Comparison of ENCODE assay signal across 18 mouse cellular contexts in genomic region chr4:155517948-155518517, GRCm38 (mm10). TPM values are rescaled to one million over a fixed set of nuclear protein-coding genes. Genes with fewer than 3 reads are reported as not detected.
A peak's percentile ranks its signal among the peaks of the same experiment; 100 is the strongest.
DNase-seq lines count a peak whose midpoint lies in the region; ATAC-seq and TF ChIP-seq lines count a peak whose summit lies in the region.
"Had no signal": no experiment of that assay in that cellular context is flagged by ENCODE, and none has a peak within 500 bp of the region (broad histone marks: within the 10 kb centered on the region; RNA-seq: fewer than 3 reads in every experiment).

No protein-coding gene starts in this region.

- in situ Hi-C loops in Patski (cut with MboI; ENCODE audit: low pct_unique_long_range_greater_than_20kb) = no loop called here

- no peak overlapping the region for H3K4me2 ChIP-seq in lung, embryonic 14.5 days
- H3K4me2 ChIP-seq: hindbrain, embryonic 15.5 days; liver, embryonic 13.5 days; neural tube, embryonic 12.5 days had no signal

- H3K9me3 ChIP-seq in lung, embryonic 14.5 days (ENCODE audit: low read depth, low read length) = no peaks in the 10 kb centered on the region
- no peaks in the 10 kb centered on the region for H3K9me3 ChIP-seq in E14TG2a.4 (ENCODE audit: low read length)
- H3K9me3 ChIP-seq: forebrain, embryonic 10.5 days; hindbrain, embryonic 15.5 days; liver, embryonic 13.5 days; neural tube, embryonic 12.5 days had no signal

- no peak for TF ChIP-seq POLR2A in kidney, adult 2 months (IDR thresholded peaks at IDR 0.05; ENCODE audit: low read depth, low read length)

- no peaks in the 10 kb centered on the region for H3K27me3 ChIP-seq in kidney, adult 2 months (replicated peaks; ENCODE audit: control insufficient read depth, insufficient read depth, low read length)
- no peaks in the 10 kb centered on the region for H3K27me3 ChIP-seq in lung, embryonic 14.5 days (ENCODE audit: insufficient read depth, low read length)
- H3K27me3 ChIP-seq in E14TG2a.4 (ENCODE audit: insufficient read depth, low read length) (no peaks in the 10 kb centered on the region), Patski (no peaks in the 10 kb centered on the region)
- H3K27me3 ChIP-seq: hindbrain, embryonic 15.5 days; liver, embryonic 13.5 days; neural tube, embryonic 12.5 days had no signal

- H3K9ac ChIP-seq in lung, embryonic 14.5 days = no peak overlapping the region
- H3K9ac ChIP-seq: hindbrain, embryonic 15.5 days; liver, embryonic 13.5 days; neural tube, embryonic 12.5 days had no signal

- no peak overlapping the region for H3K4me3 ChIP-seq in kidney, adult 2 months (ENCODE audit: insufficient read depth, low read depth, low read length)
- H3K4me3 ChIP-seq in lung, embryonic 14.5 days (ENCODE audit: low read depth, low read length) = no peak overlapping the region
- H3K4me3 ChIP-seq in E14TG2a.4 (replicated peaks; ENCODE audit: low read length) = no peak overlapping the region
- H3K4me3 ChIP-seq: forebrain, embryonic 10.5 days; hindbrain, embryonic 15.5 days; liver, embryonic 13.5 days; neural tube, embryonic 12.5 days had no signal

- POLR2A ChIA-PET in Patski (lab: Charles Lee) = no interaction called here

- WGBS in kidney, adult 2 months = 71% methylated on average over 7 of the region's 7 CpGs
- 81% methylated on average over 7 of the region's 7 CpGs for WGBS in lung, embryonic 14.5 days

- DNase-seq in kidney, adult 2 months = no peak
- DNase-seq in kidney, adult 8-10 months = no peak
- DNase-seq in lung, embryonic 14.5 days = no peak
- no peak for DNase-seq in lung, postnatal 25 days (ENCODE audit: low spot score)
- no peak for DNase-seq in Patski (ENCODE audit: low read depth, low spot score)
- DNase-seq: adrenal gland, adult 2 months; cerebellum, adult 8-10 months; left cerebral cortex, postnatal 4 days; liver, embryonic 13.5 days; right cerebral cortex, postnatal 14 days had no signal

- TF ChIP-seq CTCF in kidney, adult 2 months (conservative IDR thresholded peaks at IDR 0.05; ENCODE audit: insufficient read depth, insufficient read length, low read depth, low read length) = 0 out of 2 replicates have a peak, but pooled peaks have one; percentile 11
- TF ChIP-seq CTCF in lung, embryonic 14.5 days (IDR thresholded peaks at IDR 0.05; ENCODE audit: low read depth) = peak; percentile 16; the same call in 1 of the 2 replicates
- TF ChIP-seq CTCF in E14TG2a.4 (conservative IDR thresholded peaks at IDR 0.05; ENCODE audit: low read length) (peak; percentile 42), Patski (IDR thresholded peaks at IDR 0.05) (peak; percentile 11)

- H3K36me3 ChIP-seq in kidney, adult 2 months (ENCODE audit: control insufficient read depth, insufficient read depth, low read length) = no peaks in the 10 kb centered on the region
- peaks cover 20% of the 10 kb centered on the region for H3K36me3 ChIP-seq in lung, embryonic 14.5 days (ENCODE audit: insufficient read depth)
- H3K36me3 ChIP-seq in E14TG2a.4 (ENCODE audit: insufficient read depth, low read length) = peaks cover 43% of the 10 kb centered on the region

- ATAC-seq in lung, embryonic 14.5 days (ENCODE audit: insufficient read depth) = no peak
- no peak for ATAC-seq in Patski
- ATAC-seq in monocyte, adult 5-6 weeks (replicated peaks; ENCODE audit: insufficient number of reproducible peaks, low FRiP score, low TSS enrichment, poor library complexity, severe bottlenecking) = no peak
- ATAC-seq: midbrain, embryonic 16.5 days had no signal

- peaks cover 10% of the 10 kb centered on the region; the same call in 1 of the 2 replicates for H3K4me1 ChIP-seq in kidney, adult 2 months (ENCODE audit: control insufficient read depth, insufficient read depth, low read length)
- H3K4me1 ChIP-seq in lung, embryonic 14.5 days (ENCODE audit: insufficient read depth) = no peaks in the 10 kb centered on the region
- peaks cover 44% of the 10 kb centered on the region for H3K4me1 ChIP-seq in E14TG2a.4 (replicated peaks; ENCODE audit: low read depth, low read length)
- H3K4me1 ChIP-seq: neural tube, embryonic 12.5 days had no signal

- CTCF ChIA-PET in Patski (lab: Charles Lee) = interaction anchor here (1.5 kb wide), 1 partner anchor 24 kb away, joined by 4 read pairs; no protein-coding TSS in a partner anchor

- no peak overlapping the region for H3K27ac ChIP-seq in kidney, adult 2 months (ENCODE audit: insufficient read depth, low read depth, low read length)
- H3K27ac ChIP-seq in lung, embryonic 14.5 days (ENCODE audit: low read depth) = no peak overlapping the region
- H3K27ac ChIP-seq: forebrain, embryonic 10.5 days; hindbrain, embryonic 15.5 days; liver, embryonic 13.5 days; neural tube, embryonic 12.5 days had no signal

RNA-seq across cellular contexts. Expression of gene Gnb1, which starts 26.9 kb away (rescaled TPM):
- polyA plus RNA-seq in kidney, adult 2 months (2012; rRNA removed) = 399 and 462 TPM in 2 replicates
- polyA plus RNA-seq in lung, embryonic 14.5 days (2014; fragmentation: Nextera tagmentation; extraction: Ambion mirVana) = 570 and 585 TPM in 2 replicates
- 287 TPM for polyA plus RNA-seq in Patski (2021)
- 150 to 269 TPM (median 199 TPM) in 3 replicates for total RNA-seq in monocyte, adult 5-6 weeks (2017)

RNA-seq across cellular contexts. Expression of gene Nadk, which starts 44.1 kb away (rescaled TPM):
- 141 and 153 TPM in 2 replicates for polyA plus RNA-seq in kidney, adult 2 months (2012; rRNA removed)
- 85.0 and 90.5 TPM in 2 replicates for polyA plus RNA-seq in lung, embryonic 14.5 days (2014; fragmentation: Nextera tagmentation; extraction: Ambion mirVana)
- polyA plus RNA-seq in Patski (2021) = 87.0 TPM
- 392 to 513 TPM (median 506 TPM) in 3 replicates for total RNA-seq in monocyte, adult 5-6 weeks (2017)

RNA-seq across cellular contexts. Expression of gene Tmem52, which starts 49.1 kb away (rescaled TPM):
- polyA plus RNA-seq in kidney, adult 2 months (2012; rRNA removed) = 14.7 and 15.7 TPM in 2 replicates
- polyA plus RNA-seq in lung, embryonic 14.5 days (2014; fragmentation: Nextera tagmentation; extraction: Ambion mirVana) = not detected in 2 replicates
- polyA plus RNA-seq in Patski (2021) = 0.41 TPM
- not detected in 3 replicates for total RNA-seq in monocyte, adult 5-6 weeks (2017)
- total RNA-seq: left cerebral cortex, postnatal 4 days; megakaryocyte, adult 5-6 weeks had no signal
- polyA plus RNA-seq: forebrain, embryonic 10.5 days; heart, embryonic 16.5 days; liver, embryonic 13.5 days; midbrain, embryonic 16.5 days; neural tube, embryonic 12.5 days had no signal

Comparison
In these comparisons a context has a peak if more than half of its experiments do, and no peak if none do; other contexts are left out.
1. RNA of gene Tmem52, which starts 49.1 kb away (polyA plus RNA-seq): 14.7 to 15.7 TPM in kidney, adult 2 months; 0.41 TPM in Patski (single experiment) and not detected in lung, embryonic 14.5 days; every median in the first group is over 10 times any median in the second.
2. Peak in every context shown above with its lines, with median percentiles within 50 percentile points of each other: CTCF ChIP-seq.